Comparison of ENCODE assay signal across 20 mouse cellular contexts in genomic region chr15:30387244-30387643, GRCm38 (mm10).
"Had no signal": no experiment of that assay in that cellular context is flagged by ENCODE, and none has a peak within 500 bp of the region (broad histone marks: within the 10 kb centered on the region; RNA-seq: fewer than 3 reads in every experiment).

No protein-coding gene starts in this region.

- H3K9me3 ChIP-seq: kidney, embryonic 15.5 days; liver, embryonic 13.5 days; midbrain, embryonic 12.5 days; neural tube, embryonic 12.5 days; neural tube, embryonic 15.5 days had no signal

- H3K27ac ChIP-seq: kidney, embryonic 15.5 days; left cerebral cortex, adult 2 months; liver, embryonic 13.5 days; midbrain, embryonic 12.5 days; neural tube, embryonic 12.5 days; neural tube, embryonic 15.5 days; stomach, postnatal 0 days had no signal

- H3K9ac ChIP-seq: kidney, embryonic 15.5 days; liver, embryonic 13.5 days; midbrain, embryonic 12.5 days; neural tube, embryonic 12.5 days; neural tube, embryonic 15.5 days had no signal

- H3K4me1 ChIP-seq: liver, embryonic 13.5 days had no signal

- DNase-seq: kidney, adult 11 months; kidney, adult 8-10 months; kidney, postnatal 10 days; kidney, postnatal 36 days; layer of hippocampus, postnatal 36 days; liver, embryonic 13.5 days; lung, adult 2 months; lung, postnatal 4 days; right cerebral cortex, adult 18-20 months; right cerebral cortex, postnatal 14 days; right cerebral cortex, postnatal 4 days; thymus, adult 2 months; thymus, postnatal 14 days; thymus, postnatal 4 days had no signal

- H3K4me3 ChIP-seq: kidney, embryonic 15.5 days; left cerebral cortex, adult 2 months; liver, embryonic 13.5 days; midbrain, embryonic 12.5 days; neural tube, embryonic 12.5 days; neural tube, embryonic 15.5 days had no signal

- H3K27me3 ChIP-seq: kidney, embryonic 15.5 days; liver, embryonic 13.5 days; midbrain, embryonic 12.5 days; neural tube, embryonic 12.5 days; neural tube, embryonic 15.5 days had no signal

- H3K4me2 ChIP-seq: kidney, embryonic 15.5 days; liver, embryonic 13.5 days; midbrain, embryonic 12.5 days; neural tube, embryonic 12.5 days; neural tube, embryonic 15.5 days had no signal

- H3K36me3 ChIP-seq: kidney, embryonic 15.5 days; liver, embryonic 13.5 days; midbrain, embryonic 12.5 days; neural tube, embryonic 12.5 days; neural tube, embryonic 15.5 days had no signal
